Mouse (Mus musculus) midbrain, embryonic 15.5 days (tissue): ENCODE results near the gene Msmb. TPM values are rescaled to one million over a fixed set of nuclear protein-coding genes. Genes with fewer than 3 reads are reported as not detected.
"Not testable (repeated sequence)": the region's sequence is repeated elsewhere in the genome, so short reads cannot be mapped to it uniquely, and the experiment has no call there.

Experiments
- ATAC-seq: fragments of 200-750 bp; cut with Nextera tagmentation; replicated peaks from 2 replicates; pipeline ENCODE4 v1.8.0; 2017; ENCODE audit warnings: moderate TSS enrichment
- H3K27ac ChIP-seq: fragments of 300-500 bp; sonication (generic); 2 replicates; pipeline ENCODE4 v1.5.1; 2015; ENCODE audit warnings: mild to moderate bottlenecking, inconsistent platforms
- H3K27me3 ChIP-seq: fragments of 300-500 bp; sonication (generic); replicated peaks from 2 replicates; pipeline ENCODE4 v1.6.1; 2015; ENCODE audit warnings: inconsistent platforms
- H3K36me3 ChIP-seq: fragments of 300-500 bp; sonication (generic); replicated peaks from 2 replicates; pipeline ENCODE4 v1.6.1; 2015; ENCODE audit warnings: inconsistent platforms
- H3K4me1 ChIP-seq: fragments of 300-500 bp; sonication (generic); 2 replicates; pipeline ENCODE4 v1.6.1; 2015; ENCODE audit warnings: inconsistent platforms
- H3K4me2 ChIP-seq: fragments of 300-500 bp; sonication (generic); 2 replicates; pipeline ENCODE4 v1.6.1; 2015; ENCODE audit warnings: inconsistent platforms, mild to moderate bottlenecking, moderate library complexity
- H3K4me3 ChIP-seq: fragments of 300-500 bp; sonication (generic); 2 replicates; pipeline ENCODE4 v1.5.1; 2015; ENCODE audit warnings: mild to moderate bottlenecking, inconsistent platforms
- H3K9ac ChIP-seq: fragments of 300-500 bp; sonication (generic); 2 replicates; pipeline ENCODE4 v1.6.1; 2015; ENCODE audit warnings: mild to moderate bottlenecking, inconsistent platforms
- H3K9me3 ChIP-seq: fragments of 300-500 bp; sonication (generic); 2 replicates; pipeline ENCODE4 v1.6.1; 2016; ENCODE audit warnings: inconsistent platforms
- WGBS: fragments of 180-500 bp; shearing (Covaris S2); methylation state at CpG from one replicate; pipeline ENCODE4 v1.1.7; 2015; ENCODE audit warnings: mixed read lengths; 5-methylcytosine and 5-hydroxymethylcytosine counted together
- polyA plus RNA-seq: library from polyadenylated mRNA; unstranded; fragments of >200 nt; fragmentation: Nextera tagmentation; extraction: Ambion mirVana; gene quantifications from 2 replicates; pipeline ENCODE4 v1.2.1, GENCODE M21; 2015

Gene Msmb
- not detected in 2 replicates for polyA plus RNA-seq

GRCm38 (mm10) chr14:32141723-32142122 is at the start of gene Msmb:
Msmb (plus strand) TSS chr14:32142023.
- Histone ChIP-seq H3K4me2 (no peak within 1 kb of the TSS), H3K9me3 (no peaks in the 10 kb centered on the region), H3K4me3 (no peak within 1 kb of the TSS), H3K27ac (no peak within 1 kb of the TSS), H3K4me1 (no peaks in the 10 kb centered on the region), H3K27me3 (no peaks in the 10 kb centered on the region), H3K9ac (no peak within 1 kb of the TSS; the same call in 1 of the 2 replicates), H3K36me3 (no peaks in the 10 kb centered on the region)
- 85% methylated on average over 5 of the region's 5 CpGs for WGBS
- no peak for ATAC-seq

DNA sequence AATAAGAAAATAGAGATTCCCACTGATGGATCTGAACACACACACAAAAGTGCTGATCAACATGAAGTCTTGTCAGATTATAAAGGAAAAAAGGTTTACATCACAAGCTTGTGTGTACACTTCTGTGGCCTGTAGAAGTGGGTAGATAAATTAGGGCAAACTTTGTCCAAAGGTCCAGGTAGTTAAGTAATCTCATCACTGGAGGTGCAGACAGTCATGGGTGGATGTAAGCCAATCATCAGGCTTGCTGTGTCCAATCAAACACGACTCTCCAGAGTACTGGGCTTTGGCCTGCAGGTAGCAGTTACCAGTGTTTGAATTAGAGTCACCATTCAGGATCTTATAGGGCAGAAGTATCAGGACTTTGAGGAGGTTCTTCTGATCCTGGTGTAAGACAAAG is 48.8 kb upstream of the Msmb start:
- Histone ChIP-seq H3K4me1 (no peaks in the 10 kb centered on the region), H3K27ac (no peak overlapping the region), H3K36me3 (peaks cover 16% of the 10 kb centered on the region; the same call in 1 of the 2 replicates), H3K27me3 (no peaks in the 10 kb centered on the region), H3K9ac (no peak overlapping the region), H3K9me3 (no peaks in the 10 kb centered on the region), H3K4me3 (no peak overlapping the region), H3K4me2 (no peak overlapping the region)
- no peak for ATAC-seq
- WGBS = 79% methylated on average over 1 of the region's 1 CpGs

GRCm38 (mm10) chr14:32093500-32094117 is 48.2 kb upstream of the Msmb start:
- Histone ChIP-seq H3K27ac (no peak overlapping the region), H3K9ac (no peak overlapping the region), H3K36me3 (peaks cover 21% of the 10 kb centered on the region; the same call in 1 of the 2 replicates), H3K9me3 (no peaks in the 10 kb centered on the region), H3K4me2 (no peak overlapping the region), H3K27me3 (no peaks in the 10 kb centered on the region), H3K4me1 (no peaks in the 10 kb centered on the region), H3K4me3 (no peak overlapping the region)
- WGBS = 91% methylated on average over 11 of the region's 11 CpGs
- ATAC-seq = no peak

DNA sequence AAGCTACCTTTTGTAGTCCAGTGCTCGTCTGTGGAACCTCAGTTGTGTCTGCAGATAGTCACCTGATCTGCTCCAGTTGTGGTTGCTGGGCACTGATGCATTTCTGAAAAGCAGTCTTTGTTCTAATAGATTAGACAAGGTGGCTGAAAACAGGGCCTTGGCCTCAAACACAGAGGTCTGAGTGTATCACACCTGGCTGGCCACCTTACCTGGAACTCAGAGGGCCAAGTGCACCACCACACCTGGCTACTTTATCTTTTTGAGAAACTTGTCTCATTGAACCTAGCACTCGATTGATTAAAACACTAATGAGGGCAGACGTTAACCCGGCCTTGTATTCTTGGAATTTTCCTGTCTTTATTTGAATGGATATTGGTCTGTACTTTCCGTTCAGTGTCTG is 46.2 kb upstream of the Msmb start:
- H3K36me3 ChIP-seq = peaks cover 39% of the 10 kb centered on the region; the same call in 1 of the 2 replicates
- ATAC-seq = no peak
- WGBS = 96% methylated on average over 5 of the region's 5 CpGs

DNA sequence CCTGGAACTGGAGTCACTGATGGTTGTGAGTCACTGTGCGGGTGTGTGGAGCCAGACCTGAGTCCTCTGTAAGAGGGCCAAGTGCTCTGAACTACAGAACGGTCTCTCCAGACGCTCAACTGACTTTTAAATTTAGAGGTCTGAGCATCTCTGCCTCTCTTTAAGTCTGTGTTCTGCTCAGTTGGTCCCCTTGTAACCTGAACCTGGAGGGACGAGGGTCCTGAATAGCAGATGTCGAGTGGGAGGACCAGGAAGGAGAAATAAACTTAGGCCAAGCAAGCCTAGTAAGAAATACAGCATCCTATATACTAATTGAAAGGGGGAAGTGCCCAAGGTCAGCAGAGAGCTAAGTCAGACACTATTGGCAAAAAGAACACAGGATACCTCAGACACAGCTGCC is 45.1 kb upstream of the Msmb start:
- H3K9ac ChIP-seq = no peak overlapping the region
- no peak overlapping the region for H3K4me3 ChIP-seq
- no peaks in the 10 kb centered on the region for H3K4me1 ChIP-seq
- no peaks in the 10 kb centered on the region for H3K9me3 ChIP-seq
- peaks cover 39% of the 10 kb centered on the region; the same call in 1 of the 2 replicates for H3K36me3 ChIP-seq
- no peak overlapping the region for H3K27ac ChIP-seq
- H3K4me2 ChIP-seq = no peak overlapping the region
- H3K27me3 ChIP-seq = no peaks in the 10 kb centered on the region
- WGBS = 89% methylated on average over 5 of the region's 5 CpGs
- no peak for ATAC-seq

More for the DNA sequence above, 46.2 kb upstream of the Msmb start:
- no peaks in the 10 kb centered on the region for H3K4me1 ChIP-seq
- H3K9ac ChIP-seq = no peak overlapping the region
- no peak overlapping the region for H3K27ac ChIP-seq
- H3K27me3 ChIP-seq = no peaks in the 10 kb centered on the region
- no peaks in the 10 kb centered on the region for H3K9me3 ChIP-seq
- no peak overlapping the region for H3K4me2 ChIP-seq
- no peak overlapping the region for H3K4me3 ChIP-seq

DNA sequence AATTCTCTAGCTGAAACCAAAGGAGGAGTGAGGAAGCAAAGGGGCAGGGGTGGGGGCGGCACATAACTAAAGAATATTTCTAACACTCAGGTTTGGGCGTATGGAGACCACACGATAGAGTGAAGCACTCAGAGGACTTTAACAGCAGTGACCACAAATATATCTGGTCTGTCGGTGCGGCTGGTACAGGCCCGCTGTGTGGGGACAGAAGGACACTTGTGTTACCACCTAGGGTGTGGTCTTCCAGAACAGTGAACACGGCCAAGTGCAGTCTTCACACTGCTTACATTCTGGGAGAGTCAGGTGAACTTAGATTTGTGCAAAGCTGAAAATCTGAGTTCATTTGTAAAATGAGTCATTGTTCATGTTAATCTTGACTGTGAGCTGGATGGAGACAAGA is 44.1 kb upstream of the Msmb start:
- no peak overlapping the region for H3K4me3 ChIP-seq
- no peak overlapping the region for H3K9ac ChIP-seq
- H3K27ac ChIP-seq = no peak overlapping the region
- no peak overlapping the region for H3K4me2 ChIP-seq
- no peaks in the 10 kb centered on the region for H3K4me1 ChIP-seq
- ATAC-seq = no peak
- H3K36me3 ChIP-seq = peaks cover 34% of the 10 kb centered on the region; the same call in 1 of the 2 replicates
- H3K9me3 ChIP-seq = no peaks in the 10 kb centered on the region
- H3K27me3 ChIP-seq = no peaks in the 10 kb centered on the region
- 94% methylated on average over 7 of the region's 7 CpGs for WGBS

- Histone ChIP-seq H3K4me1 (no peaks in the 10 kb centered on the region), H3K36me3 (peaks cover 31% of the 10 kb centered on the region; the same call in 1 of the 2 replicates), H3K4me2 (no peak overlapping the region), H3K9me3 (no peaks in the 10 kb centered on the region), H3K4me3 (no peak overlapping the region), H3K27me3 (no peaks in the 10 kb centered on the region), H3K27ac (no peak overlapping the region), H3K9ac (no peak overlapping the region)
- no peak for ATAC-seq
- WGBS = 94% methylated on average over 3 of the region's 3 CpGs
Observed at GRCm38 (mm10) chr14:32098951-32099350, 42.9 kb upstream of the Msmb start.

DNA sequence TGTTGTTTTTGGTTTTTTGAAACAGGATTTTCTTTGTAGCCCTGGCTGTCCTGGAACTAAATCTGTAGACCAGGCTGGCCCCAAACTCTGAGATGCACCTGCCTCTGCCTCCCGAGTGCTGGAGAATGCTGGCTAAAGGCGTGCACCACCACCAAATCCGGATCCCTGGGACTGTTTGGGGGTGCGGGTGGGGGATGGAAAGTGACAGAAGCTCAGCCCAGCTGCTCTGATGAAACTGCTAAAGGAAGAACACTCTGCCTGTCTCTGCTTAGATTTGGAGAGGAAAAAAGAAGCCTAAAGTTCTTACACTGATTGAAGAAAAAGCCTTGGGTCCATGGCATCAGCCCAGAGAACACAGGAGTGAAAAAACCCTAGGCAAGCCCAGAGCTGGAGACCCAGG is 38.3 kb upstream of the Msmb start:
- H3K4me1 ChIP-seq = no peaks in the 10 kb centered on the region
- H3K27ac ChIP-seq = no peak overlapping the region
- ATAC-seq = no peak
- H3K9ac ChIP-seq = no peak overlapping the region
- 89% methylated on average over 4 of the region's 4 CpGs for WGBS
- H3K4me3 ChIP-seq = no peak overlapping the region
- peaks cover 18% of the 10 kb centered on the region; the same call in 1 of the 2 replicates for H3K36me3 ChIP-seq
- no peak overlapping the region for H3K4me2 ChIP-seq
- no peaks in the 10 kb centered on the region for H3K27me3 ChIP-seq
- H3K9me3 ChIP-seq = no peaks in the 10 kb centered on the region

- Histone ChIP-seq H3K4me3 (no peak overlapping the region), H3K4me1 (no peaks in the 10 kb centered on the region), H3K4me2 (no peak overlapping the region), H3K36me3 (no peaks in the 10 kb centered on the region), H3K9me3 (no peaks in the 10 kb centered on the region), H3K27me3 (no peaks in the 10 kb centered on the region), H3K27ac (no peak overlapping the region), H3K9ac (no peak overlapping the region)
- no peak for ATAC-seq
- 64% methylated on average over 7 of the region's 7 CpGs for WGBS
Observed at GRCm38 (mm10) chr14:32105663-32106062, 36.2 kb upstream of the Msmb start.

GRCm38 (mm10) chr14:32106911-32107310 is 34.9 kb upstream of the Msmb start:
- H3K27ac ChIP-seq = no peak overlapping the region
- H3K27me3 ChIP-seq = no peaks in the 10 kb centered on the region
- H3K4me3 ChIP-seq = no peak overlapping the region
- H3K36me3 ChIP-seq = no peaks in the 10 kb centered on the region
- no peaks in the 10 kb centered on the region for H3K4me1 ChIP-seq
- no peak for ATAC-seq
- no peak overlapping the region for H3K9ac ChIP-seq
- H3K4me2 ChIP-seq = no peak overlapping the region
- WGBS = 89% methylated on average over 4 of the region's 4 CpGs
- no peaks in the 10 kb centered on the region for H3K9me3 ChIP-seq

DNA sequence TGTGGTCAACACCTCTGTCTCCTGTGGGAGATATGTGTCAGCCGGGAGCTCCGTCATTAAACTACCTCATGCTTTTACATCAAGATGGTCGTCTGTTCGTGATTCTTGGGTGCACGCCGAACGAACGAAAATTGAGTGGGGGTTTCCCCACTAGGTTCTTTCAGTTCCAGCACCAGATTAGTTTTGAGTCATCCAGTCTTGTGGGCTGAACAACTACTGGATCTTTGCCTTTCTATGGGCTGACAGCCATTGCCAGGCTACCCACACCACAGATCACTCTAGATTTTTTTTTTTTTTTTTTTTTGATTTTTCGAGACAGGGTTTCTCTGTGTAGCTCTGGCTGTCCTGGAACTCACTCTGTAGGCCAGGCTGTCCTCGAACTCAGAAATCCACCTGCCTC is 29.7 kb upstream of the Msmb start:
- WGBS = 88% methylated on average over 10 of the region's 10 CpGs
- H3K27ac ChIP-seq, H3K27me3 ChIP-seq, ATAC-seq, H3K4me2 ChIP-seq, H3K4me3 ChIP-seq, H3K36me3 ChIP-seq, H3K9me3 ChIP-seq, H3K9ac ChIP-seq, H3K4me1 ChIP-seq: not testable (repeated sequence)

GRCm38 (mm10) chr14:32120940-32121919 is 20.6 kb upstream of the Msmb start:
- Histone ChIP-seq H3K4me3 (no peak overlapping the region), H3K9me3 (no peaks in the 10 kb centered on the region), H3K27me3 (no peaks in the 10 kb centered on the region), H3K36me3 (no peaks in the 10 kb centered on the region), H3K4me1 (no peaks in the 10 kb centered on the region), H3K27ac (no peak overlapping the region), H3K9ac (no peak overlapping the region), H3K4me2 (no peak overlapping the region)
- WGBS = 76% methylated on average over 11 of the region's 11 CpGs
- ATAC-seq = no peak
